Mouse (Mus musculus): ENCODE results near the gene S100a4. TPM values are rescaled to one million over a fixed set of nuclear protein-coding genes. Genes with fewer than 3 reads are reported as not detected.
A peak's percentile ranks its signal among the peaks of the same experiment; 100 is the strongest.

S100a4 gene
- polyA plus RNA-seq, 1 experiment = 2.5 TPM

- DNase-seq (ENCODE audit: low read depth) = no peak
- TF ChIP-seq CTCF (IDR thresholded peaks at IDR 0.05; ENCODE audit: borderline replicate concordance, extremely low read depth, insufficient read depth, insufficient read length) (no peak), POLR2A (IDR thresholded peaks at IDR 0.05; ENCODE audit: borderline replicate concordance, extremely low read depth, insufficient read depth, insufficient read length, poor library complexity, severe bottlenecking) (no peak)
Observed at GRCm38 (mm10) chr3:90626266-90627021, 22.9 kb downstream of the S100a4 start.

GRCm38 (mm10) chr3:90627366-90627765, 23.8 kb downstream of the S100a4 start:
- TF ChIP-seq POLR2A (IDR thresholded peaks at IDR 0.05; ENCODE audit: borderline replicate concordance, extremely low read depth, insufficient read depth, insufficient read length, poor library complexity, severe bottlenecking) (no peak), CTCF (IDR thresholded peaks at IDR 0.05; ENCODE audit: borderline replicate concordance, extremely low read depth, insufficient read depth, insufficient read length) (no peak)
- DNase-seq (ENCODE audit: low read depth) = no peak

- peak; percentile 53 for DNase-seq (ENCODE audit: low read depth)
Observed at GRCm38 (mm10) chr3:90627807-90628206, 24.2 kb downstream of the S100a4 start.

GRCm38 (mm10) chr3:90629298-90629697, 25.7 kb downstream of the S100a4 start:
- TF ChIP-seq POLR2A (IDR thresholded peaks at IDR 0.05; ENCODE audit: borderline replicate concordance, extremely low read depth, insufficient read depth, insufficient read length, poor library complexity, severe bottlenecking) = no peak
- TF ChIP-seq CTCF (IDR thresholded peaks at IDR 0.05; ENCODE audit: borderline replicate concordance, extremely low read depth, insufficient read depth, insufficient read length) = no peak

More at GRCm38 (mm10) chr3:90627807-90628206, 24.2 kb downstream of the S100a4 start:
- TF ChIP-seq POLR2A (IDR thresholded peaks at IDR 0.05; ENCODE audit: borderline replicate concordance, extremely low read depth, insufficient read depth, insufficient read length, poor library complexity, severe bottlenecking) = no peak
- peak; percentile 46; the same call in 1 of the 2 replicates for TF ChIP-seq CTCF (IDR thresholded peaks at IDR 0.05; ENCODE audit: borderline replicate concordance, extremely low read depth, insufficient read depth, insufficient read length)

GRCm38 (mm10) chr3:90631984-90632383, 28.4 kb downstream of the S100a4 start:
- DNase-seq (ENCODE audit: low read depth) = no peak
- TF ChIP-seq POLR2A (IDR thresholded peaks at IDR 0.05; ENCODE audit: borderline replicate concordance, extremely low read depth, insufficient read depth, insufficient read length, poor library complexity, severe bottlenecking) (no peak), CTCF (IDR thresholded peaks at IDR 0.05; ENCODE audit: borderline replicate concordance, extremely low read depth, insufficient read depth, insufficient read length) (no peak)

More at GRCm38 (mm10) chr3:90629298-90629697, 25.7 kb downstream of the S100a4 start:
- DNase-seq (ENCODE audit: low read depth) = no peak

GRCm38 (mm10) chr3:90638511-90639275, 35.1 kb downstream of the S100a4 start:
- DNase-seq (ENCODE audit: low read depth) = no peak
- TF ChIP-seq CTCF (IDR thresholded peaks at IDR 0.05; ENCODE audit: borderline replicate concordance, extremely low read depth, insufficient read depth, insufficient read length) = no peak
- no peak for TF ChIP-seq POLR2A (IDR thresholded peaks at IDR 0.05; ENCODE audit: borderline replicate concordance, extremely low read depth, insufficient read depth, insufficient read length, poor library complexity, severe bottlenecking)

- peak; percentile 19 for DNase-seq (ENCODE audit: low read depth)
- TF ChIP-seq POLR2A (IDR thresholded peaks at IDR 0.05; ENCODE audit: borderline replicate concordance, extremely low read depth, insufficient read depth, insufficient read length, poor library complexity, severe bottlenecking) (no peak), CTCF (IDR thresholded peaks at IDR 0.05; ENCODE audit: borderline replicate concordance, extremely low read depth, insufficient read depth, insufficient read length) (peak; percentile 67)
Observed at GRCm38 (mm10) chr3:90639511-90640154, 36.1 kb downstream of the S100a4 start.

GRCm38 (mm10) chr3:90640981-90641380, 37.4 kb downstream of the S100a4 start:
- DNase-seq (ENCODE audit: low read depth) = no peak
- TF ChIP-seq POLR2A (IDR thresholded peaks at IDR 0.05; ENCODE audit: borderline replicate concordance, extremely low read depth, insufficient read depth, insufficient read length, poor library complexity, severe bottlenecking) (no peak), CTCF (IDR thresholded peaks at IDR 0.05; ENCODE audit: borderline replicate concordance, extremely low read depth, insufficient read depth, insufficient read length) (no peak)

GRCm38 (mm10) chr3:90644220-90644619, 40.6 kb downstream of the S100a4 start:
- TF ChIP-seq POLR2A (IDR thresholded peaks at IDR 0.05; ENCODE audit: borderline replicate concordance, extremely low read depth, insufficient read depth, insufficient read length, poor library complexity, severe bottlenecking) = no peak
- TF ChIP-seq CTCF (IDR thresholded peaks at IDR 0.05; ENCODE audit: borderline replicate concordance, extremely low read depth, insufficient read depth, insufficient read length) = peak; percentile 54; the same call in 1 of the 2 replicates

GRCm38 (mm10) chr3:90647291-90647690, 43.7 kb downstream of the S100a4 start:
- TF ChIP-seq POLR2A (IDR thresholded peaks at IDR 0.05; ENCODE audit: borderline replicate concordance, extremely low read depth, insufficient read depth, insufficient read length, poor library complexity, severe bottlenecking) (no peak), CTCF (IDR thresholded peaks at IDR 0.05; ENCODE audit: borderline replicate concordance, extremely low read depth, insufficient read depth, insufficient read length) (no peak)
- no peak for DNase-seq (ENCODE audit: low read depth)

More at GRCm38 (mm10) chr3:90644220-90644619, 40.6 kb downstream of the S100a4 start:
- peak; percentile 20 for DNase-seq (ENCODE audit: low read depth)

- DNase-seq (ENCODE audit: low read depth) = no peak
- no peak for TF ChIP-seq POLR2A (IDR thresholded peaks at IDR 0.05; ENCODE audit: borderline replicate concordance, extremely low read depth, insufficient read depth, insufficient read length, poor library complexity, severe bottlenecking)
- no peak for TF ChIP-seq CTCF (IDR thresholded peaks at IDR 0.05; ENCODE audit: borderline replicate concordance, extremely low read depth, insufficient read depth, insufficient read length)
Observed at GRCm38 (mm10) chr3:90648981-90649380, 45.4 kb downstream of the S100a4 start.
